Mouse (Mus musculus) Patski (cell line): Measurements from ENCODE around the gene Npas4. TPM values are rescaled to one million over a fixed set of nuclear protein-coding genes. Genes with fewer than 3 reads are reported as not detected.

Experiments
- ATAC-seq: fragments of 100-300 bp; one replicate; pipeline ENCODE4 v1.8.0; 2021
- CTCF ChIA-PET: fragments of 350-600 bp; sonication (Branson Sonifier 250); formaldehyde crosslinking; loops from one replicate; lab custom pipeline; 2022; ENCODE audit warnings: inconsistent platforms; lab: Charles Lee
- POLR2A ChIA-PET: fragments of 350-600 bp; sonication (Branson Sonifier 250); formaldehyde crosslinking; loops from one replicate; lab custom pipeline; 2022; ENCODE audit warnings: antibody characterized with exemption, inconsistent platforms; lab: Charles Lee
- DNase-seq: peaks from one replicate; pipeline ENCODE4 v3.0.0-alpha.2; 2011; ENCODE audit warnings: low read depth, low spot score
- H3K27me3 ChIP-seq: fragments of 371-371 bp; one replicate; pipeline ENCODE4 v1.5.1; 2021
- CTCF ChIP-seq: fragments of 100-300 bp; IDR thresholded peaks from one replicate; pipeline ENCODE4 v1.5.1; 2021
- in situ Hi-C: fragments of 300-500 bp; cut with MboI; formaldehyde crosslinking; loops from 3 replicates; pipeline ENCODE4 v1.11.1; 2018; ENCODE audit warnings: low pct_unique_long_range_greater_than_20kb, mixed read lengths
- polyA plus RNA-seq: library from polyadenylated mRNA; unstranded; gene quantifications from one replicate; pipeline ENCODE4 v1.2.3, GENCODE M21; 2021

Npas4 gene
- polyA plus RNA-seq, 1 experiment from 2014 or later, result 0.18 TPM

DNA sequence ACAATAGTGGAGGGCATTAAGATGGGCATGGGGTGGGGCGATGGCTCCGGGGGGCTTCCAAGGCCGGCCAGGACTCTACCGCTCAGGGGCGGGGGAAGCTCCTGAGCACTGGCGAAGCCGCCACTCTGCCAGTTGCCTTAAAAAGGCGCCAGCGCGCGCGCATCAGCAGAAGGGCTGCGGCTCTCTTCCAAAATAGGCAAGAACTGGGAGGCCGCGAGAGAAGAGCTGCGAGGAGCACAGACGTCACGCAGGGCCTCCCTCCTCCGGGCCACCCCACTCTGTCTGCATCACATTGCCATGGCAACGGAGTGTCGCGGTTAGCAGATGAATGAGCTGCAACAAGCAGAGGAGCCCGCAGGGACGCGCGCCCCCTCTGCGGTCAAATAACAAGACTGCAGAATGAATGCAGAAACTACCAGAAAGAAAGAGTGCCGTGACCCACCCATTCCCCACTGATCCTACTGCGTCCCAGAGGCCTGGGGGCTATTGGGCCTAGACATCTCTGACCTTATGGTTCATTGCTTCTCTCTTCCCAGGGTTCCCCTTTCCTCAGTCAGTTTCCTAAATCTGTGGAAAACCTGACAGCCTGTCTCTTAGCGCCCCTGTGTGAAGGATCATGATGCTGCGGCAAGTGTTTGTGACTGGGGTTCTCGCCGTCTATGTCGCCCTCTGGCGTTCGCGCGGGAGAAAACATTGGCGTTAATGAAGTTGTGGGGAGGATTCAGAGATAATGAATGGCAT is 11.7 kb upstream of the Npas4 start:
- in situ Hi-C loops, result no loop called here
- ATAC-seq, result peak; percentile 52
- H3K27me3 ChIP-seq, result no peaks in the 10 kb centered on the region
- ChIA-PET CTCF (interaction anchor here (0.7 to 2.3 kb wide), 5 partner anchors 10 to 27 kb away, joined by 3 to 16 read pairs (median 8); partner anchors contain the start of gene Npas4), POLR2A (interaction anchor here (0.6 kb wide), 1 partner anchor 136 kb away, joined by 7 read pairs; no protein-coding TSS in a partner anchor)
- TF ChIP-seq CTCF, result peak; percentile 99
- no peak for DNase-seq

DNA sequence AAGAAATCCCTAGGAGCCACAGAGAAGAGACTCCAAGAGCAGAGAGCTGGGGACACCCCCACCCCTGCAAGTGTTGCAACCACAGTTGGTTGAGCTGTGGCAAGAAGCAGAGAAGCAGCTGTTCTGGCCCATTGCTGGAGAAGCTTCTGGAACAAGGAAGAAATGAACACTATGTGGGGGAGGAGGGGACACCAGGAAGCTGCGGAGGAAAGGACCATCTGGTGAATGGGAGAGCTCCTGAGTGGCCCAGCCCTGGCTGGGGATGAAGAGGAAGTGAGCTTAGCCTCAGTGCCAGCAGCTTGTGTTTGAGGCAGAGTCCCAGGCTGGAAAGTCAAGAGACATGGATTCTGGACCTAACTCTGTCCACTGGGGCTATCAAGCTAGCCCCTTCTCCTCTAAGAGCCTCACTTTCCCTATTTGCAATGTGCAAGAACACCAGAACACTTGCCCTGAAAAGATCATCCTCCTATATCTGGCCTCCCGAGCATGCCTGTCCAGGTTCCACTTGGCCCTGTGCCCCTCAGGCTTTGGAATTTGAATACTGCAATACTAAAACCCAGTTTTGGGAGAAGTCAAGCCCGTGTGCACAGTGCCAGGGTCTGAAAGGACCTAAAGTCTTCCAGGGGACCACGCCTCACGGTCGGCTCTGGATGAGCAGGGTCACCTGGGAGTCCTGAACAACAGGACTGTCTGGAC is 9.5 kb upstream of the Npas4 start:
- ChIA-PET CTCF (interaction anchor here (1.1 to 3.3 kb wide), 3 partner anchors 10 to 19 kb away, joined by 3 to 13 read pairs (median 9); partner anchors contain the start of gene Npas4), POLR2A (interaction anchor here (0.7 kb wide), 1 partner anchor 23 kb away, joined by 8 read pairs; no protein-coding TSS in a partner anchor)
- TF ChIP-seq CTCF, result no peak
- ATAC-seq (no peak), DNase-seq (no peak)
- in situ Hi-C loops, result no loop called here
- H3K27me3 ChIP-seq, result no peaks in the 10 kb centered on the region

DNA sequence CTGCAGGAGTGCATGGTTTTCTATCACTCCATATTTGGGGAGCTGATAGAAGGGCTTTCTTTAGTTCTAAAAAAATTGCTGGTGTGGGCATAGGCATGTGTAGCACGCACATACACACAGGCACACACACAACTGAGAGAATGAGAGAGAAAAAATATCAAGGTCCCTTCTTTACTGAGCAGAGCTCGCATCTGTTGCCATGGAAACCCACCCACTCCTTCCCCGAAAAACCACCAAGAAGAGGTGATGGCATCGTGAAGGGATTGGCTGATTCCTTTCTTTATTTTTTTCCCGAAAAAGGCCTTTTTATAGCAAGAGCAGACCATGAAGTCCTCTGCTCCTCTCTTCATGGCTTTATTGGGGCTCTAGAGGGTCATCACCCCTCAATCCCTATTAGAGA is 3.9 kb upstream of the Npas4 start:
- in situ Hi-C loops, result no loop called here
- no peaks in the 10 kb centered on the region for H3K27me3 ChIP-seq
- ATAC-seq, result no peak
- TF ChIP-seq CTCF, result no peak
- no peak for DNase-seq
- CTCF ChIA-PET, result interaction anchor here (1.5 kb wide), 1 partner anchor 13 kb away, joined by 4 read pairs; no protein-coding TSS in a partner anchor
- POLR2A ChIA-PET, result no interaction called here

DNA sequence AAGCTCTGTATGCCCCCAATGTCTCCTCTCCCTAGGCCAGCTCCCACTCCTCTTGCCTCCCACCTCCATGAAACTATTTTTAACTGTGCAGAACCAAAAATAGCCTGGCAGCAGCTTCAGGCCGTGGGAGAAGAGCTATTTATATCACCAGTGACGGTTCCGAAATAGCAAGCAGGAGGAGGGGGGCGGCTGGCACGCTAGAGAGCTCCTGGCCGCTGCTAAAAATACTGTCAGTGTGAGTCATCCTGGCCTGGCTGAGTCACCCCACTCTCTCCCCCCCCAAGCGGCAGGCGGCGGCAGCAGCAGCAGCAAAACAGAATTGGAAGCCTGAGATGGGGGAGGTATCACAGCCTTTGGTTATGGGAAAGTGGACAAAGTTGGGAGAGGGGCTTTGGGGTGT is 2.8 kb upstream of the Npas4 start:
- no peaks in the 10 kb centered on the region for H3K27me3 ChIP-seq
- ChIA-PET POLR2A (interaction anchor here (0.5 to 0.8 kb wide), 3 partner anchors 17 to 20 kb away, joined by 3 to 9 read pairs (median 4); no protein-coding TSS in a partner anchor), CTCF (interaction anchor here (0.9 to 1.5 kb wide), 4 partner anchors 11 to 32 kb away, joined by 3 to 4 read pairs (median 4); no protein-coding TSS in a partner anchor)
- in situ Hi-C loops, result no loop called here
- DNase-seq, result peak; percentile 80
- no peak for TF ChIP-seq CTCF
- ATAC-seq, result peak; percentile 86

DNA sequence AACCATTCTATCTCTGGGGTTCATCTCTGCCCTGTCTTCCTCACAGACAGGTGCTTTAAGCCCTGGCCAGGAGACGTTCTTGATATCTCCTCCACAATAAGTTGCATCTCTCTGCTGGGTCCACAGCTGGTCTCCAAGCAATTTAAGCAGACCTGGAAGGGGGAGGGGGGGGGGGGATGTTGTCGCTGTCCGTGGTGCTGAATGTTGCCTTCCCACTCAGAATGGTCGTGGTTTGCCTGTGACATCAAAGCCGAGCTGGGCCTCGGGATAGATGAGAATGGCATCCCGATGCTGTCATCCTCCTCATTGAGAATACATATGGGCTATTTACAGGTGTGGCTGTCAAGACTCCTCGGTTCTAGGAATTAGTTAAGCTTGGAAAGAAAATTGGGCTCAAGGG is 2.3 kb upstream of the Npas4 start:
- DNase-seq (no peak), ATAC-seq (no peak)
- no peak for TF ChIP-seq CTCF
- in situ Hi-C loops, result no loop called here
- ChIA-PET POLR2A (interaction anchor here (0.5 to 0.8 kb wide), 3 partner anchors 16 to 20 kb away, joined by 3 to 9 read pairs (median 4); no protein-coding TSS in a partner anchor), CTCF (interaction anchor here (0.9 to 1.5 kb wide), 4 partner anchors 10 to 31 kb away, joined by 3 to 4 read pairs (median 4); no protein-coding TSS in a partner anchor)
- no peaks in the 10 kb centered on the region for H3K27me3 ChIP-seq

DNA sequence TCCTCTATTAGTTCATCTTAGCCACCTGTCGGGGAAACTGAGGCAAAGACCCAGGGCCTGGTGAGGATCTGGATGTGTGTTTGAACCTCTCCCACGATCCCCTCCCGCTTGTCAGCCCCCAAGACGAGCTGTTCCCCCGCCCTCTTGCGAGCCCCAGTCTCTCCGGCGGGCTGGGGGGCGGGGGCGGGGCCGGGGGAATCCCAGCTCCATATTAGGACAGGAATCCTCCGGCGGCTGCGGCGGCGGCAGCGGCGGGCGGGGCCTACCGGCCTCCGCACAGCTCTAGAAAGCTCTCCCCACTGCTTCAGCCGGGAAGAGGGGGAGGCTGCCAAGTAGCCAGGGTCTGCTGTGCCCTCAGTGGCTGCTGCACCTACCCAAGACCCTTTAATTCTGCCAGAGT is 600 bp upstream of the Npas4 start:
- ATAC-seq, result no peak
- ChIA-PET POLR2A (no interaction called here), CTCF (interaction anchor here (2.3 kb wide), 1 partner anchor 10 kb away, joined by 9 read pairs; no protein-coding TSS in a partner anchor)
- in situ Hi-C loops, result no loop called here
- no peak for TF ChIP-seq CTCF
- DNase-seq, result no peak
- H3K27me3 ChIP-seq, result no peaks in the 10 kb centered on the region

DNA sequence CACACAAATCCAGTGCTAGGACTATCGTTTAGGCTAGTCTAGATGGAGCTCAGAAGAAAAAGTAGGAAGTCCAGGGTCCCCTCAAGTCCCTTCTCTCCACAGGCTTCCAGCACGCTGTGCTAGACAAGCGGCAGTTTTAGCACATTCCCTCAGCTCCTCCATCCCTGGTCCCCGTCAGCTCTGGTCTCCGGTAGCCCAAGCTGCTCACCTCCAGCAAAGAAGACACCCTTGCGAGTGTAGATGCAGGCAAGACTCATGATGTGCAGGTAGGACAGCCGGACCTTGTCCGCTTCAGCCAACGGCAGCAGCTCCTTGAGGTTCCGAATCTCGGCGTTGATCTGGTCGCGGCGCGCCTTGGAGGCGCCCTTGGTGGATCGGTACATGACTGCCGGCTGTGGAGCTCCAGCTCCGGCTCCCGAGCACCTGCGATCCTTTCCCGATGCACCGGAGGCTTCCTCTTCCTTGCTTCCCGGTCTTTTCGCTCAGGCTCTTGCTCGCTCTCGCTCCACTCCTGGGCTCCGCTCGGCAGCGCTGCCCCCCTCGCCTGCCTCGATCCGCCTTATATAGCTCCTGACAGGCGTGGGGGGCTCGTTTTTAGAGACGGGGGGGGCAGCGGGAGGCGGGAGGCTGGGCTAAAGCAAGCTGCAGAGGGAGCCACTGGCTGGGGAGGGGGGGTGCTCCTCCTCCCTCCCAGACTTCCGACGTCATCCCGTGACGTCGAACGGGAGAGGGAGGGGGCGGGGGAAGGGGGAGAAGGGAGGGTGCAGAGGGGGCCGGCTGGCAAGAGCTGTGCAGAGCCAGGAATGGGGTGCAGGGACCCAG is 471 bp downstream of the Npas4 start:
- DNase-seq (no peak), ATAC-seq (no peak)
- in situ Hi-C loops, result loop anchor here (10.0 kb wide), 1 partner anchor 235 kb away; the partner anchor contains the start of gene Rbm4b
- no peaks in the 10 kb centered on the region for H3K27me3 ChIP-seq
- no peak for TF ChIP-seq CTCF
- POLR2A ChIA-PET, result no interaction called here
- CTCF ChIA-PET, result interaction anchor here (1.1 to 2.3 kb wide), 3 partner anchors 11 to 24 kb away, joined by 3 to 9 read pairs (median 4); no protein-coding TSS in a partner anchor

DNA sequence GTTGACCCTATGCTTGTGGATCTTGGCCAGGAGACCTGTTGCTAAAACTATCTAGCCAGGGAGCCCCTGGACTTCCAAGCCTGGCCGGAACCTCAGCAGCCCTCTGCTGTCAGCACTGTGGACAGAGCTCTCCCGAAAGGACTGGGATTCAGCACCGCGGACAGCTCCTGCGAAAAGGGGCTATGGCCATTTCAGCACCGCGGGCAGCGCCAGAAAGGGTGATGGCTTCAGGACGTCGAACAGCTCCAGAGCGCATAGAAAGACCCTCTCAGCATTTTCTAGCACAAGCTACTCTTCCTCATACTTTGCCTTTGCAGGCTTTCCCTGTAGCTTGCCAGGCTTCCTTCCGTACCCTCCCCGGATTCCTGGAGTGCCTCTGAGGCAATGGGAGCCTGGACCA is 1.1 kb downstream of the Npas4 start:
- DNase-seq, result peak; percentile 48
- POLR2A ChIA-PET, result no interaction called here
- in situ Hi-C loops, result loop anchor here (10.0 kb wide), 1 partner anchor 234 kb away; the partner anchor contains the start of gene Rbm4b
- TF ChIP-seq CTCF, result no peak
- no peak for ATAC-seq
- H3K27me3 ChIP-seq, result no peaks in the 10 kb centered on the region
- CTCF ChIA-PET, result interaction anchor here (1.1 to 2.3 kb wide), 3 partner anchors 12 to 24 kb away, joined by 3 to 9 read pairs (median 4); no protein-coding TSS in a partner anchor

DNA sequence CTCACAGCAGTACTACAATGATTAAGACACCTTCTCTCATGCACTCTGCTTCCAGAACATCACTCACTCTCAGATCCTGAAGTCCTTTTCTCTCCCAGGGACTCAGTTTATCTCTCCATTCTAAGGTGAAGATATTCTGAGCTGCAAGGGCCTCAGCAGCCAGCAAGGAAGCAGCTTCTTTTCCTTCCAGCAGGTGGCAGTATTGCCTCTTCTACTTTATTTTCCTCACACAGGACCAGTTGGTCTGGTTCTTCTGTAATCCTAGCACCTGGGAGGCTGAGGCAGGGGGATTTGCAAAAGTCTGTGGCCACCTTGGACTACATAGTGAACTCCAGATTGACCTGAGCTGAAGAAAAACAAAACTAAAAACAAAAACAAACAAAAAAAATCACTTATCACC is 8.3 kb downstream of the Npas4 start:
- DNase-seq (no peak), ATAC-seq (no peak)
- in situ Hi-C loops, result loop anchor here (10.0 kb wide), 1 partner anchor 227 kb away; the partner anchor contains the start of gene Rbm4b
- TF ChIP-seq CTCF, result no peak
- CTCF ChIA-PET, result interaction anchor here (0.8 to 2.9 kb wide), 11 partner anchors 11 to 231 kb away, joined by 3 to 16 read pairs (median 4); partner anchors contain the start of gene Mrpl11
- peaks cover 24% of the 10 kb centered on the region for H3K27me3 ChIP-seq
- POLR2A ChIA-PET, result no interaction called here
